Mouse (Mus musculus): ENCODE measurements around the gene Mup1.
"Not testable (repeated sequence)": the region's sequence is repeated elsewhere in the genome, so short reads cannot be mapped to it uniquely, and the experiment has no call there.

Gene Mup1

GRCm38 (mm10) chr4:60501860-60502259, at the start of gene Mup1:
Gene Mup1 (minus strand): TSS chr4:60501960.
- DNase-seq (ENCODE audit: low spot score) = not testable (repeated sequence)

Data from c-Kit-positive CD71-positive TER-119-positive erythroid progenitor cells, embryonic 14.5 days (primary cell).